21 mouse cellular contexts compared by ENCODE assay signal in the genomic region with DNA sequence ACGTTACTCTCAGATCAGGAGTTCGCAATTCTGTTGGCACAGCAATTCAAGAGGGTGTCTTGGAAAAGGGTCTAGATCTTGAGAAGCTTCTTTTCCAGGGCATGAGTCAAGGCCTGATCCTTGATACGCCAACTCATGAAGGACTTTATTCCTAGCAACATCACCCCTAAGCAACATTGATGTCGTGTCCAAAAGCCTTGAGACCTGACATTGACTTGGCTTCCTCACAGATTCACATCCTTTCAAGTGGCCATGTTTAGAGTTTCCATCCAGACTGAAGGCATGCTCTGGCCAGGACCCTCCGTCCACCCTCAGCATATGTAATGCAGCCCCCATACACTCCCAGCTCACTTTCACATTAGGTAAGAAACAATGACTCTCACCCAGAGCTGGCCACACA. TPM values are rescaled to one million over a fixed set of nuclear protein-coding genes. Genes with fewer than 3 reads are reported as not detected.
DNase-seq lines count a peak whose midpoint lies in the region; ATAC-seq and TF ChIP-seq lines count a peak whose summit lies in the region.
"Had no signal": no experiment of that assay in that cellular context is flagged by ENCODE, and none has a peak within 500 bp of the region (broad histone marks: within the 10 kb centered on the region; RNA-seq: fewer than 3 reads in every experiment).

No protein-coding gene starts in this region.

- no peaks in the 10 kb centered on the region for H3K36me3 ChIP-seq in testis, adult 2 months (ENCODE audit: control insufficient read depth, insufficient read depth, low read length)
- no peaks in the 10 kb centered on the region for H3K36me3 ChIP-seq in midbrain, embryonic 14.5 days (ENCODE audit: control insufficient read depth, insufficient read depth, low read length)
- H3K36me3 ChIP-seq: embryonic facial prominence, embryonic 13.5 days; embryonic facial prominence, embryonic 15.5 days; forebrain, embryonic 10.5 days; forebrain, embryonic 12.5 days had no signal

- H3K9me3 ChIP-seq in midbrain, embryonic 14.5 days (ENCODE audit: control insufficient read depth, low read length) = no peaks in the 10 kb centered on the region
- H3K9me3 ChIP-seq: embryonic facial prominence, embryonic 13.5 days; embryonic facial prominence, embryonic 15.5 days; forebrain, embryonic 10.5 days; forebrain, embryonic 12.5 days had no signal

- H3K27ac ChIP-seq in testis, adult 2 months (ENCODE audit: control insufficient read depth, insufficient read depth, low read depth, low read length) = peak overlapping the region; percentile 57; the same call in 1 of the 2 replicates
- no peak overlapping the region for H3K27ac ChIP-seq in midbrain, embryonic 14.5 days (replicated peaks; ENCODE audit: low read depth, low read length)
- H3K27ac ChIP-seq: embryonic facial prominence, embryonic 13.5 days; embryonic facial prominence, embryonic 15.5 days; forebrain, embryonic 10.5 days; forebrain, embryonic 12.5 days had no signal

- no peak overlapping the region for H3K9ac ChIP-seq in midbrain, embryonic 14.5 days (replicated peaks; ENCODE audit: low read length)
- H3K9ac ChIP-seq: embryonic facial prominence, embryonic 13.5 days; embryonic facial prominence, embryonic 15.5 days; forebrain, embryonic 12.5 days had no signal

- H3K27me3 ChIP-seq in testis, adult 2 months (ENCODE audit: control insufficient read depth, insufficient read depth, low read length) = no peaks in the 10 kb centered on the region
- no peaks in the 10 kb centered on the region for H3K27me3 ChIP-seq in midbrain, embryonic 14.5 days (ENCODE audit: control insufficient read depth, insufficient read depth, low read length)
- H3K27me3 ChIP-seq: embryonic facial prominence, embryonic 13.5 days; embryonic facial prominence, embryonic 15.5 days; forebrain, embryonic 12.5 days had no signal

- no peak for TF ChIP-seq POLR2A in testis, adult 2 months (IDR thresholded peaks at IDR 0.05; ENCODE audit: control insufficient read depth, low read depth, low read length)

- ATAC-seq in midbrain, embryonic 14.5 days (ENCODE audit: low FRiP score, low TSS enrichment) = no peak
- ATAC-seq: forebrain, embryonic 14.5 days; forebrain, embryonic 16.5 days had no signal

- H3K4me3 ChIP-seq in testis, adult 2 months (ENCODE audit: control insufficient read depth, low read depth, low read length) = no peak overlapping the region
- no peak overlapping the region for H3K4me3 ChIP-seq in midbrain, embryonic 14.5 days (replicated peaks; ENCODE audit: low read depth, low read length)
- H3K4me3 ChIP-seq: embryonic facial prominence, embryonic 13.5 days; embryonic facial prominence, embryonic 15.5 days; erythroblast, embryonic 14.5 days; forebrain, embryonic 10.5 days; forebrain, embryonic 12.5 days had no signal

- no peaks in the 10 kb centered on the region for H3K4me1 ChIP-seq in testis, adult 2 months (ENCODE audit: control insufficient read depth, insufficient read depth, low read length)
- no peaks in the 10 kb centered on the region for H3K4me1 ChIP-seq in midbrain, embryonic 14.5 days (ENCODE audit: control insufficient read depth, insufficient read depth, low read length)
- H3K4me1 ChIP-seq: embryonic facial prominence, embryonic 13.5 days; embryonic facial prominence, embryonic 15.5 days had no signal

- WGBS in midbrain, embryonic 14.5 days = 93% methylated on average over 5 of the region's 5 CpGs

- no peak overlapping the region for H3K4me2 ChIP-seq in midbrain, embryonic 14.5 days (ENCODE audit: low read length)
- H3K4me2 ChIP-seq: embryonic facial prominence, embryonic 13.5 days; embryonic facial prominence, embryonic 15.5 days; forebrain, embryonic 12.5 days had no signal

- peak; percentile 57 for DNase-seq in adrenal gland, adult 2 months
- DNase-seq in adrenal gland, postnatal 4 days (ENCODE audit: low spot score in 2 of 2) = no peak
- DNase-seq in testis, postnatal 10 days (ENCODE audit: low spot score) = no peak
- DNase-seq in adrenal gland, postnatal 14 days = peak; percentile 34
- no peak for DNase-seq in midbrain, embryonic 14.5 days
- DNase-seq: cerebellum, adult 11 months; cerebellum, adult 18-20 months; cerebellum, adult 8-10 months; cerebellum, adult 9-11 months; cerebellum, postnatal 14 days; cerebellum, postnatal 36 days; embryo, embryonic 11 days had no signal

- no peak for TF ChIP-seq CTCF in testis, adult 2 months (IDR thresholded peaks at IDR 0.05; ENCODE audit: control insufficient read depth, insufficient read depth, insufficient replicate concordance, low read depth, low read length)

RNA-seq across cellular contexts. Expression of a gene that starts 45.0 kb away (rescaled TPM):
- 100 to 1,000 TPM in 1 of 2 experiments, 10 to 100 TPM in 1; 60.0 to 191 TPM for total RNA-seq in adrenal gland, adult 2 months (2021)
- 124 and 173 TPM in 2 replicates for polyA plus RNA-seq in adrenal gland, adult 2 months (2012; rRNA removed)
- 100 to 1,000 TPM in 1 of 2 experiments, 10 to 100 TPM in 1; 88.1 to 103 TPM for total RNA-seq in adrenal gland, postnatal 4 days (2021)
- polyA plus RNA-seq in testis, adult 2 months (2012; rRNA removed) = 1.6 and 2.0 TPM in 2 replicates
- total RNA-seq in adrenal gland, postnatal 14 days (2021) = 91.0 and 102 TPM in 2 replicates
- polyA plus RNA-seq in midbrain, embryonic 14.5 days (2014; fragmentation: Nextera tagmentation; extraction: Ambion mirVana) = 29.0 and 32.0 TPM in 2 replicates
- total RNA-seq: common myeloid progenitor, adult 5-6 weeks had no signal
- polyA plus RNA-seq: erythroblast, embryonic 14.5 days had no signal

Comparison
In these comparisons a context has a peak if more than half of its experiments do, and no peak if none do; other contexts are left out.
1. DNase-seq: peak in adrenal gland, adult 2 months (single experiment) and adrenal gland, postnatal 14 days (single experiment); none in adrenal gland, postnatal 4 days (0 of 2), testis, postnatal 10 days (single experiment) and midbrain, embryonic 14.5 days (single experiment).